Mouse (Mus musculus) lung, postnatal 10 days (tissue): Measurements from ENCODE around the gene Emilin3.
A peak's percentile ranks its signal among the peaks of the same experiment; 100 is the strongest.

Experiments
- DNase-seq: peaks from one replicate; pipeline ENCODE4 v3.0.0; 2021

Emilin3 gene

DNA sequence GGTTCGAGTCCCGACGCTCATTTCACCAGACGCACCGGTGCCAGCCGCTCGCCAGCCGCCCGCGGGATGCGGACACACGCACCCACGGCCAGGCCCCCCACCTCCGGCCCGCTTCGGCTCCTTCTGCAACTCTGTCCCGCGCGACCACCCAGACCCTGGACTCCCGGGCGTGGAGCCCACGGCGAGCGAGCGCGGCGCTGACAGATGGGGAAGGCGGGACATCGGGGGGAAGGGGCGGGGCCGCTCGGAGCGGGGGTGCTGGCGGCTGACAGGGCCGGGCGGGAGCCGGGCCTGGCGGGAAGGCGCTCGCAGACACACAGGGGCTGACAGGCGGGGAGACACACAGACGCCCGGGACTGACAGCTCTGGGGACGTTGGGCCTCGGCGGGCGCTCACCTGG, 39.7 kb downstream of the Emilin3 start:
- DNase-seq, result peak; percentile 82

DNA sequence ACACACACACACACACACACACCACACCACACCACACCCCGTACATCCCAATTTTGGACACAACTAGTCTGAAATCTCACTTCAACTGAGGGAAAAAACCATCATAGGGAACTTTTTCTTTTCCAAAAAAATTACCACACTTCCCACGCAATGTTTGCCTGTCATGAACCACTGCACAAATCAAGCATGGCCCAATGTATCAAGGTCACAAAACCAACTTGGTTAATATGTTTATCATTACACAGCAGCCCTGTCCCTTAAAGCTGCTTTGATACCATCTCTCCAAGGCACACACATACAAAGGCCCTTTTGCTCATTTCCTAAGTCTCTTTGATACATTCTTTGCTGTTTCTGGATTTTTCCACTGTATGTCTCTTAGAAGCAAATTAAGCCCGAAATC, 40.8 kb downstream of the Emilin3 start:
- DNase-seq, result no peak

GRCm38 (mm10) chr2:160869446-160869845, 42.7 kb downstream of the Emilin3 start:
- no peak for DNase-seq

DNA sequence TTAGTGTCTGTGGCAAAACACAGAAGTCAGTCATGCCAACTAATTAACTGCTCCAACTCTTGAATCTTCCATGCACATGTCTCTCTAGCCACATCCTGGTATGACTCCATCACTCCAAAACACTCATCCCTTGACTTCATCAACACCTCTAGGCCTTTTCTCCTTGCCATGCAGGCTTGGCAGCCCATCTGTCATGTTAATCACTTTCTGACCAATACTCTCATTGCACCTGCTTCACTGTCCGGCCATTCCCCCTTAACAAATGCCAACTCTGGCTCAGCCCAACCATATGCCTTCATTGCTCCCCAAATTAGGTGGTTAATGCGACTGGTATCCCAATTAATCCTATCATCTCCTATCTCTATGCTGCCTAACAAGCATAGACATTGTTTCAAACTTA, 46.9 kb downstream of the Emilin3 start:
- DNase-seq, result no peak

- DNase-seq, result no peak
These were observed 48.0 kb downstream of the Emilin3 start for GRCm38 (mm10) chr2:160864112-160864511.

DNA sequence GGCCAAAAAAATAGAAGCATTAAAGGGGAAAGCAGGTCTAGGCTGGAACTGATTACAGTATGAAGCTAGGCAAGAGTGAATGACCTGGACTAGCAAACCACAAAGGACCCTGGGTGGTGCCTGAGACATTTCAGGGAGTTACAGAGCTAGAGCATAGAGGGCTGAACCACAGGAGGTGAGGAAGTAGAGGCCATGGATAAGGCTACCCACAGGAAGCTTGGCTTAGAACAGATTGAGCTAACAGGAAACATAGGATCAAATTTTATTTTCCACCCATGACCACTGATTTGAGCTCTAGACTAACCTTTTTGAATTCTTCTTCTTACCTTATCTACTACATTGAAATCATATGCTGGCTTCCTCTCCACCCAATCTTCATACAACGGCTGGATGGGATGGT, 51.8 kb downstream of the Emilin3 start:
- DNase-seq, result no peak
